Mouse (Mus musculus) hindbrain, embryonic 13.5 days (tissue): ENCODE measurements around the gene Fosb. TPM values are rescaled to one million over a fixed set of nuclear protein-coding genes. Genes with fewer than 3 reads are reported as not detected.

Source experiments
- ATAC-seq: fragments of 200-750 bp; cut with Nextera tagmentation; 2 replicates; pipeline ENCODE4 v1.8.0; 2017; ENCODE audit warnings: moderate TSS enrichment; ENCODE audit not compliant: low FRiP score
- H3K27ac ChIP-seq: fragments of 300-500 bp; sonication (generic); 2 replicates; pipeline ENCODE4 v1.5.1; 2015; ENCODE audit warnings: inconsistent platforms, mild to moderate bottlenecking, moderate library complexity
- H3K27me3 ChIP-seq: fragments of 300-500 bp; sonication (generic); 2 replicates; pipeline ENCODE4 v1.6.1; 2015; ENCODE audit warnings: mild to moderate bottlenecking, inconsistent platforms
- H3K36me3 ChIP-seq: fragments of 300-500 bp; sonication (generic); 2 replicates; pipeline ENCODE4 v1.6.1; 2015; ENCODE audit warnings: mild to moderate bottlenecking, inconsistent platforms
- H3K4me1 ChIP-seq: fragments of 300-500 bp; sonication (generic); replicated peaks from 2 replicates; pipeline ENCODE4 v1.6.1; 2015; ENCODE audit warnings: inconsistent platforms
- H3K4me2 ChIP-seq: fragments of 300-500 bp; sonication (generic); 2 replicates; pipeline ENCODE4 v1.6.1; 2015; ENCODE audit warnings: inconsistent platforms, mild to moderate bottlenecking, moderate library complexity
- H3K4me3 ChIP-seq: fragments of 300-500 bp; sonication (generic); 2 replicates; pipeline ENCODE4 v1.5.1; 2015; ENCODE audit warnings: mild to moderate bottlenecking, inconsistent platforms
- H3K9ac ChIP-seq: fragments of 300-500 bp; sonication (generic); 2 replicates; pipeline ENCODE4 v1.6.1; 2015; ENCODE audit warnings: mild to moderate bottlenecking, inconsistent platforms
- H3K9me3 ChIP-seq: fragments of 300-500 bp; sonication (generic); 2 replicates; pipeline ENCODE4 v1.6.1; 2016; ENCODE audit warnings: inconsistent platforms
- WGBS: fragments of 180-500 bp; shearing (Covaris S2); methylation state at CpG from one replicate; pipeline ENCODE4 v1.1.7; 2015; 5-methylcytosine and 5-hydroxymethylcytosine counted together
- polyA plus RNA-seq: library from polyadenylated mRNA; unstranded; fragments of >200 nt; fragmentation: Nextera tagmentation; extraction: Ambion mirVana; gene quantifications from 2 replicates; pipeline ENCODE4 v1.2.1, GENCODE M21; 2015

Gene Fosb
- polyA plus RNA-seq, 1 experiment from 2014 or later = 0.08 TPM

- Histone ChIP-seq H3K4me2 (peak overlapping the region; percentile 97), H3K27ac (peak overlapping the region; percentile 86; the same call in 1 of the 2 replicates), H3K9ac (peak overlapping the region; percentile 95), H3K9me3 (no peaks in the 10 kb centered on the region), H3K4me1 (peaks cover 44% of the 10 kb centered on the region), H3K4me3 (peak overlapping the region; percentile 96), H3K36me3 (peaks cover 8% of the 10 kb centered on the region), H3K27me3 (0 out of 2 replicates have a peak, but pooled peaks cover 2% of the 10 kb centered on the region)
- ATAC-seq = no peak
- 60% methylated on average over 10 of the region's 10 CpGs for WGBS
Measured at GRCm38 (mm10) chr7:19268993-19269681, 40.7 kb downstream of the Fosb start.

GRCm38 (mm10) chr7:19267051-19267450, 42.8 kb downstream of the Fosb start:
- Histone ChIP-seq H3K9me3 (no peaks in the 10 kb centered on the region), H3K4me3 (no peak overlapping the region), H3K27ac (no peak overlapping the region), H3K4me1 (peaks cover 39% of the 10 kb centered on the region), H3K27me3 (no peaks in the 10 kb centered on the region), H3K4me2 (no peak overlapping the region), H3K36me3 (peaks cover 28% of the 10 kb centered on the region), H3K9ac (no peak overlapping the region)
- WGBS = 78% methylated on average over 10 of the region's 10 CpGs
- ATAC-seq = no peak

- Histone ChIP-seq H3K9me3 (no peaks in the 10 kb centered on the region), H3K27ac (no peak overlapping the region), H3K36me3 (peaks cover 35% of the 10 kb centered on the region), H3K4me1 (peaks cover 39% of the 10 kb centered on the region), H3K9ac (no peak overlapping the region), H3K27me3 (no peaks in the 10 kb centered on the region), H3K4me3 (no peak overlapping the region), H3K4me2 (no peak overlapping the region)
- peak; percentile 22; the same call in 1 of the 2 replicates for ATAC-seq
- 82% methylated on average over 10 of the region's 10 CpGs for WGBS
Measured at GRCm38 (mm10) chr7:19265928-19266822, 43.7 kb downstream of the Fosb start.

- Histone ChIP-seq H3K4me3 (no peak overlapping the region), H3K4me2 (no peak overlapping the region), H3K36me3 (peaks cover 46% of the 10 kb centered on the region), H3K27me3 (no peaks in the 10 kb centered on the region), H3K9me3 (no peaks in the 10 kb centered on the region), H3K9ac (no peak overlapping the region), H3K27ac (no peak overlapping the region), H3K4me1 (peaks cover 29% of the 10 kb centered on the region)
- 84% methylated on average over 7 of the region's 7 CpGs for WGBS
- ATAC-seq = no peak
Measured at GRCm38 (mm10) chr7:19265147-19265546, 44.7 kb downstream of the Fosb start.

- no peak for ATAC-seq
- Histone ChIP-seq H3K4me3 (no peak overlapping the region), H3K9me3 (no peaks in the 10 kb centered on the region), H3K27me3 (no peaks in the 10 kb centered on the region), H3K4me2 (no peak overlapping the region), H3K36me3 (peaks cover 80% of the 10 kb centered on the region), H3K4me1 (no peaks in the 10 kb centered on the region), H3K27ac (no peak overlapping the region), H3K9ac (no peak overlapping the region)
- WGBS = 83% methylated on average over 3 of the region's 3 CpGs
Measured at GRCm38 (mm10) chr7:19258336-19258735, 51.5 kb downstream of the Fosb start.

GRCm38 (mm10) chr7:19257390-19258022, 52.3 kb downstream of the Fosb start:
- Histone ChIP-seq H3K4me1 (no peaks in the 10 kb centered on the region), H3K9ac (no peak overlapping the region), H3K36me3 (peaks cover 72% of the 10 kb centered on the region), H3K9me3 (no peaks in the 10 kb centered on the region), H3K4me2 (no peak overlapping the region), H3K27me3 (no peaks in the 10 kb centered on the region), H3K27ac (no peak overlapping the region), H3K4me3 (no peak overlapping the region)
- peak; percentile 75 for ATAC-seq
- 39% methylated on average over 11 of the region's 11 CpGs for WGBS

GRCm38 (mm10) chr7:19256567-19256966, 53.3 kb downstream of the Fosb start:
- Histone ChIP-seq H3K4me2 (no peak overlapping the region), H3K36me3 (peaks cover 62% of the 10 kb centered on the region), H3K4me1 (no peaks in the 10 kb centered on the region), H3K9me3 (no peaks in the 10 kb centered on the region), H3K27me3 (no peaks in the 10 kb centered on the region), H3K9ac (no peak overlapping the region), H3K4me3 (no peak overlapping the region), H3K27ac (no peak overlapping the region)
- 91% methylated on average over 7 of the region's 7 CpGs for WGBS
- ATAC-seq = no peak

GRCm38 (mm10) chr7:19255395-19255794, 54.5 kb downstream of the Fosb start:
- no peak overlapping the region for H3K4me3 ChIP-seq
- ATAC-seq = no peak
- H3K9me3 ChIP-seq = no peaks in the 10 kb centered on the region
- no peak overlapping the region for H3K9ac ChIP-seq
- H3K4me2 ChIP-seq = no peak overlapping the region
- peaks cover 52% of the 10 kb centered on the region for H3K36me3 ChIP-seq
- H3K27ac ChIP-seq = no peak overlapping the region
- no peaks in the 10 kb centered on the region for H3K4me1 ChIP-seq
- WGBS = 87% methylated on average over 17 of the region's 17 CpGs
- no peaks in the 10 kb centered on the region for H3K27me3 ChIP-seq

GRCm38 (mm10) chr7:19253437-19253836, 56.4 kb downstream of the Fosb start:
- WGBS = 75% methylated on average over 5 of the region's 5 CpGs
- Histone ChIP-seq H3K4me1 (no peaks in the 10 kb centered on the region), H3K9me3 (no peaks in the 10 kb centered on the region)

More at GRCm38 (mm10) chr7:19253437-19253836, 56.4 kb downstream of the Fosb start:
- Histone ChIP-seq H3K36me3 (peaks cover 33% of the 10 kb centered on the region), H3K4me3 (no peak overlapping the region), H3K9ac (no peak overlapping the region), H3K27me3 (no peaks in the 10 kb centered on the region), H3K4me2 (no peak overlapping the region), H3K27ac (no peak overlapping the region)
- no peak for ATAC-seq

Other genes starting within 250 kb of the Fosb start
- 25.4 and 25.6 TPM in 2 replicates for gene Dmwd, start 233.8 kb downstream of the Fosb start, polyA plus RNA-seq
- 9.4 and 11.6 TPM in 2 replicates for gene Dmpk, start 226.2 kb downstream of the Fosb start, polyA plus RNA-seq
- 2.4 and 2.8 TPM in 2 replicates for gene Six5, start 215.5 kb downstream of the Fosb start, polyA plus RNA-seq
- 2.2 and 3.6 TPM in 2 replicates for gene Gm4969, start 191.7 kb downstream of the Fosb start, polyA plus RNA-seq
- gene Fbxo46, start 190.2 kb downstream of the Fosb start, polyA plus RNA-seq = 18.9 and 20.2 TPM in 2 replicates
- 23.1 and 23.8 TPM in 2 replicates for gene Qpctl, start 160.8 kb downstream of the Fosb start, polyA plus RNA-seq
- gene Snrpd2, start 160.3 kb downstream of the Fosb start, polyA plus RNA-seq = 123 and 128 TPM in 2 replicates
- 1.6 and 2.3 TPM in 2 replicates for gene Gipr, start 143.9 kb downstream of the Fosb start, polyA plus RNA-seq
- 6.6 and 8.2 TPM in 2 replicates for gene Eml2, start 133.6 kb downstream of the Fosb start, polyA plus RNA-seq
- 1.8 and 2.3 TPM in 2 replicates for gene Gpr4, start 97.5 kb downstream of the Fosb start, polyA plus RNA-seq
- gene Opa3, start 81.7 kb downstream of the Fosb start, polyA plus RNA-seq = 36.9 and 37.1 TPM in 2 replicates
- gene Vasp, start 38.2 kb downstream of the Fosb start, polyA plus RNA-seq = 38.5 and 39.7 TPM in 2 replicates
- 0.49 and 0.69 TPM in 2 replicates for gene Ppm1n, start 30.0 kb downstream of the Fosb start, polyA plus RNA-seq
- gene Rtn2, start 27.4 kb downstream of the Fosb start, polyA plus RNA-seq = 101 and 104 TPM in 2 replicates
- 84.9 and 96.6 TPM in 2 replicates for gene Ercc1, start 34.7 kb upstream of the Fosb start, polyA plus RNA-seq
- gene Cd3eap, start 49.4 kb upstream of the Fosb start, polyA plus RNA-seq = 20.9 and 22.1 TPM in 2 replicates
- 1.4 and 2.2 TPM in 2 replicates for gene Ppp1r13l, start 49.7 kb upstream of the Fosb start, polyA plus RNA-seq
- 20.9 and 28.4 TPM in 2 replicates for gene Ercc2, start 72.0 kb upstream of the Fosb start, polyA plus RNA-seq
- 2.1 and 2.4 TPM in 2 replicates for gene Klc3, start 94.1 kb upstream of the Fosb start, polyA plus RNA-seq
- 0.81 and 0.87 TPM in 2 replicates for gene Ckm, start 94.7 kb upstream of the Fosb start, polyA plus RNA-seq
- gene Mark4, start 148.8 kb upstream of the Fosb start, polyA plus RNA-seq = 16.1 TPM in 2 replicates
- 0.38 and 0.43 TPM in 2 replicates for gene Exoc3l2, start 153.3 kb upstream of the Fosb start, polyA plus RNA-seq
- gene Bloc1s3, start 198.3 kb upstream of the Fosb start, polyA plus RNA-seq = 3.2 and 3.5 TPM in 2 replicates
- gene Trappc6a, start 198.3 kb upstream of the Fosb start, polyA plus RNA-seq = 43.9 and 44.9 TPM in 2 replicates
- gene Nkpd1, start 207.8 kb upstream of the Fosb start, polyA plus RNA-seq = 0.32 and 0.50 TPM in 2 replicates